Mouse (Mus musculus) bone marrow, adult 2 months (tissue): ENCODE measurements around the gene Spock1.

Experiments used
- CTCF ChIP-seq: fragments of 200-500 bp; IDR thresholded peaks from 2 replicates; pipeline ENCODE4 v1.5.1; 2011; ENCODE audit warnings: low read length, control low read depth; ENCODE audit not compliant: control insufficient read depth, insufficient read depth
- POLR2A ChIP-seq: fragments of 200-500 bp; IDR thresholded peaks from 2 replicates; pipeline ENCODE4 v1.6.1; 2011; ENCODE audit warnings: low read depth, mild to moderate bottlenecking, control low read depth, low read length, borderline replicate concordance; ENCODE audit not compliant: control insufficient read depth

GRCm38 (mm10) chr13:57793643-57794240 lies 114.4 kb downstream of the Spock1 start:
- TF ChIP-seq CTCF (no peak), POLR2A (no peak)
